Mouse (Mus musculus): ENCODE results near the gene Mthfd1.

Mthfd1 gene

DNA sequence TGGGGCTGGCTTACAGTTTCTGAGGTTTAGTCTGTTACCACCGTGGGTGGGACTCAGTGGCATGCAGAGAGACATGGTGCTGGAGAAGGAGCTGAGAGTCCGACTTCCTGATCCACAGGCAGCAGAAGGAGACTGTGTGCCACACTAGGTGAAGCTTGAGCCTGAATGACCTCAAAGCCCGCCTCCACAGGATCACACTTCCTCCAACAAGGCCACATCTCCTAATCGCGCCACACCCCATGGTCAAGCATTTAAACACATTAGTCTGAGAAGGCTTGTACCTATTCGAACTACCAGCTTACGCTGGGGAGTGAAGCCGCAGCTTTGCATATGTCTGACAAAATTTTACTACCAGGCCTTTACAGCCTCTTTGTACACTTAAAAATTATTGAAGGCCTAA, 50.0 kb downstream of the Mthfd1 start:
- no peak for DNase-seq

- DNase-seq = no peak
Observed at GRCm38 (mm10) chr12:76306852-76307561, 51.9 kb downstream of the Mthfd1 start.

DNA sequence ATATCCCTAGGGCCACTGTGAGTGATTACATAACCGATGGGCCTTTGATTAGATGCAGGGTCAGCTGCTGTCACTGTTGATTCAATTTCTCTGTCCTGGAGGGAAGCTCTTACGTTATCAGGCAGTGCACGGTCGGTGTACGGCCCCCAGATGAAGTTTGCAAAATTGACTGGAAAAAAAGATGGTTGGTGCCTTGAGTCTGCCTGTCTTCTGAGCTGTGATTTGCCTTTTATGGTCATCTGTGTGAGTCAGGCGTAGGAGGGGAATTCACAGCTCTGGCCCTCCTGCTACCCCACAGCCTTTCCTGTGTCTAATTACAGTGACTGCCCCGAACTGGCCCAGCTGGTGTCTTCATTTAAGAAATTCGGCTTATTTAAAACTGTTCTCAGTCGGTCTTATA, 52.9 kb downstream of the Mthfd1 start:
- DNase-seq = no peak

GRCm38 (mm10) chr12:76308436-76308835, 53.3 kb downstream of the Mthfd1 start:
- no peak for DNase-seq

- no peak for DNase-seq
Observed at GRCm38 (mm10) chr12:76310007-76310406, 54.9 kb downstream of the Mthfd1 start.

DNA sequence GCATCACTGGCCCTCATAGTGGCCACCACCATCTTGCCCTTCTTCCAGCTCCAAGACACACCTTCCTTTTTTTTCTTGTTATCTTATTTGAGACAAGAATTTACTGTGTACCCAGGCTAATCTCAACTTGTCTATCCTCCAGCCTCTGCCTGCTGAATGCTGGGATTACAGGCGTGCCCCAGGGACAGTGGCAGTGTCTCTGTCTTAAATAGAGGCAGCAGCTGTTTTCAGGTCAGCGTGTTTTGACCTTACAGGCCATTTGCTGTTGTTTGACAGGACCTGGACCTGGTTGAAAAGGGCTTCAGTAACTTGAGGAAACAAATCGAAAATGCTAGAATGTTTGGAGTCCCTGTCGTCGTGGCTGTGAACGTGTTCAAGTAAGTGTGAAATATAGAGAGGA, 55.5 kb downstream of the Mthfd1 start:
- DNase-seq = no peak

- DNase-seq = no peak
Observed at GRCm38 (mm10) chr12:76311227-76311626, 56.1 kb downstream of the Mthfd1 start.

GRCm38 (mm10) chr12:76311951-76312350, 56.9 kb downstream of the Mthfd1 start:
- no peak for DNase-seq

- no peak for DNase-seq
Observed at GRCm38 (mm10) chr12:76318282-76319212, 63.4 kb downstream of the Mthfd1 start.

DNA sequence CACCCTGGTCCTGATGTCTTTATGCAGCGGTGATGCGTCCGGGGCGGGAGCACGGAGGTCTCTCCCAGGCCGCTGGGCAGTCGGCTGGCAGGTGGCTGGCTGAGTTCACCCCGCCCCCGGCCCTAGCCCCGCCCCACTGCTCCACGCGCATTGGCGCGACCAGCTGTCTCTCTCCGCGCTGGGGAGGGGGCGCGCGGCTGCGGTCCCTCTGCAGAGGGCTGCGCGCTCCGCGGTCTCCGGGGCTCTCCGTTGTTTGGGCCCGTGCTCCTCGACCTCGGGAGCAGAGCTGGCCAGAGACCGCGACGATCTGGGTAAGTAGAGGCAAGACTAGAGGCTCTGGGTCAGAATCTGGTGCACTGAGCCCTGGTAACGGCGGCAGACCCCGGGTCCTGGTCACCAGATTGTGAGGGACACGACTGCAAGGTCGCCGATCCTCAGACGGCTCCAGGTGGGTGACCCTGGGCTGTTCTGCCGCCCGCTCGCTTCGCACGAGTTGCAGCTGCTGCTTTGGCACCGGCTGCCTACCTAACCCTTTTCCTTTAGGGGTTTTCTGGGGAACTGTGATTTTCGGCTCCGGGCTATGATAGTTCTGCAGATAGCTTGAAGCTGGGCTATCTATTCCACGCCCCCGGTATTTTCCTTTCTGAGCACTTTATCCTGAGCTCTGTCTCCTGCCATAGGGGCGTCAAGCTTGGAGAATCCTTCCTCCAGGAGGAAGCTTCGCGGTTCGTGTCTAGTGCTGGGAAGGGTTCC, 69.8 kb downstream of the Mthfd1 start, which contains the start of gene Akap5:
TSS of gene Akap5 (plus strand) at position 213 of the 753 bp plus-strand sequence.
- peak; percentile 28 for DNase-seq

- no peak for DNase-seq
Observed at GRCm38 (mm10) chr12:76326437-76327220, 71.5 kb downstream of the Mthfd1 start.

- DNase-seq = no peak
Observed at GRCm38 (mm10) chr12:76328567-76329354, 73.7 kb downstream of the Mthfd1 start.

GRCm38 (mm10) chr12:76333688-76334087, 78.6 kb downstream of the Mthfd1 start:
- DNase-seq = no peak

DNA sequence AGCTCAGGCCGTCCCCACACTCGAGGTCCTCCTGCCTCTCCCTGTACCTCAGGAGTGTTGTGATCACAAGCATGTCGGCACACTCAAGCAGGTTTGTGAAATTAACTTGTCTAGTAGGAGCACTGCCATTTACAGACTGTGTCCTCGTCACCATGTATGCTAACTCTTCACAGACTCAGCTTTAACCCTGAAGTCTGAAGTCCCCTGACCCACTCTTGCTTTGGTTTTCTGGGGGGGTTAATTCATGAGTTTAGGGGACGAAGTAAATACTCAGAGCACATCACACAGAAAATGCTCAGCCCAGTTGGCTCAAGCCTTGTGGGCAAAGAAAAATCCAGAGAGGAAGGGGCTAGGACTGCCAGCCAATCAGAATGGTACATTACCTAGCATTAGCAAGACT, 80.5 kb downstream of the Mthfd1 start:
- DNase-seq = no peak

DNA sequence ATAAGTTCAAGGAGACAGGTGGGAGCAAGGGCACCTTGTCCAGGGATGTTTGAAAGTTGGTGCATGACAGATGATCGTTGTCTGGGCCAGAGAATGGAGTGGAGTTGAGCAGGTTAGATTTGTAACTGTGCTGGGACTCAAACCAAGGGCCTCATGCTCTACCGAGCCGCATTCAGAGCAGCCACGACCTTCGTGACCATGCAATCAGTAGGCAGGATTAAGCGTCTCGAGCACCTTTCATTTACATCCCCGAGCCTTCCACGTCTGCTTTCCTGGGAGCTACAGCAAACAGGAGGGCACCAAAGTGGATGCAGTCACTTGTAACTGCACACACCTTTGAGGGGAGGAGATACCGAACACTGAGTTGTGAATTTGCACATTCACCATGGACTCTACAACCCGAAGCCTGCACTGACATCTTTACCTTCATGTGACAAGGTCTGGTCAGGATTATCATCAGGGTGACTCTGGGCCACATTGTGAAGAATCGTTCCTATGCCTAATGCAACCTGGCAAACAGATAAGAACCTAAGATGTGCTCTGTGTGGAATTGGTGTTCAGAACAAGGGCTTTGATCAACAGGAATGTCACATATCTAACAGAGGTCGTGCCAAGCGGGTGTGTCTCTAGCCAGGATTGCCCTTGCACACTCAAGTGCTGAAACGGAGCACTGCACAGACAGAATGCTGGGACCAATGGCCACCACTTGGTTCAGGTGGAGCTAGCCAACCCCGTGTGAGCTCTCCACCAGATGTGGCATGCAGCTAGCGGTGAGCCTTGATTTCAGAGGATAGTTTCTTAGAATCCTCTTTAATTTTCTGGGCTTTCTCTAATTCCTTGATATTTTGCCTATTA, 81.2 kb downstream of the Mthfd1 start:
- DNase-seq = no peak

DNA sequence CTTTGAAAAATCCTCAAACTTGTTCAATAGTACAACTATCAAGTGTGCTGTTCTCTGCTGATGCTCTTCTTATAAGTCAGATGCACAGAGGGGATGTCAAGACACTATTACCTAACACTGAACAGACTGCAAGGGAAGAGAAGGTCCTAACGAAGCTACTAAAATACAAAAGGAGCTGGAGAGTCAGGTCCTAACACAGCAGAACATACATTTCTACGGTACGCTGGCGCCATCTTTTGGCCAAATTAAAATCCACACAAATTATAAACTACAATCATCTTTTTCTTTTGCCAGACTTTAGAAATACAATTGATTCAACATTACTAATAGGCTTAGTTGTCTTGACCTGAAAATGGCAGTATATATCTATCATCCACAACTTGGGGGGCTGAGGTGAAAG, 86.0 kb downstream of the Mthfd1 start:
- DNase-seq = peak; percentile 27

GRCm38 (mm10) chr12:76345759-76346455, 90.8 kb downstream of the Mthfd1 start:
- DNase-seq = no peak

GRCm38 (mm10) chr12:76349680-76350220, 94.7 kb downstream of the Mthfd1 start:
- no peak for DNase-seq

- no peak for DNase-seq
Observed at GRCm38 (mm10) chr12:76360868-76361267, 105.8 kb downstream of the Mthfd1 start.

Data from cerebellum, adult 9-11 months (tissue).